Mouse (Mus musculus): ENCODE results near the gene Abhd6.

DNA sequence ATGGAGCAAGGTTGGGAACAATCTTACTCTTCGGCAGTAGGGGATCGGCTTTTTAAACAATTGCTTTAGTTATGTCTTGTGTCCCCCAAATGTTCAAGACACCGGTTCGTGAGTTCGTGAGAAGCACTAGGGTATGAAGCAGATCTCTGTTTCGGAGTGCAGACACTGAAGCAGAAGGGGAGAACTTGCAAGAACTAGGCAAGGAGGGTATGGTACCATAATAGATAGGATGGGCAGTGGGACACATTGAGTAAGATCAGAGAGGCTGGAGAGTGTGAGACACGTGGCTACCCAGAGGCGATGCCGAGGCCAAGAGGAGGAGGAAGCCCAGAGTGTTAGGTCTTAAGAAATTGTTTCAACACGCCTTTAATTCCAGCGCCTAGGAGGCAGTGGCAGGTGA is 78.0 kb downstream of the Abhd6 start:
- TF ChIP-seq POLR2A (IDR thresholded peaks at IDR 0.05; ENCODE audit: borderline replicate concordance, extremely low read depth, low read depth, low read length): no peak
- TF ChIP-seq CTCF (IDR thresholded peaks at IDR 0.05; ENCODE audit: insufficient read depth, low read length): no peak

Data from lung, adult 2 months (tissue).